Mouse (Mus musculus): Measurements from ENCODE around the gene Rab31. TPM values are rescaled to one million over a fixed set of nuclear protein-coding genes. Genes with fewer than 3 reads are reported as not detected.

The Rab31 gene
- total and polyA plus RNA-seq, 3 experiments = 0.79 to 2.8 (median 1.2) TPM

GRCm38 (mm10) chr17:65800451-65800850 is 27.9 kb upstream of the Rab31 start:
- Histone ChIP-seq H3K9me3 (replicated peaks; ENCODE audit: low read length) (no peaks in the 10 kb centered on the region), H3K27me3 (replicated peaks) (no peaks in the 10 kb centered on the region), H3K36me3 (replicated peaks in 1 of 2; ENCODE audit: control insufficient read depth in 1 of 2, insufficient read depth in 1 of 2, low read length in 1 of 2) (peaks cover 9 to 28% of the 10 kb centered on the region in 2 experiments), H3K27ac (ENCODE audit: insufficient read depth, low read depth) (no peak overlapping the region), H3K4me2 (ENCODE audit: insufficient read depth, low read depth, poor library complexity, severe bottlenecking) (no peak overlapping the region), H3K4me1 (ENCODE audit: control insufficient read depth in 1 of 2, insufficient read depth in 2 of 2) (peaks cover 3 to 48% of the 10 kb centered on the region in 2 experiments; a peak in 3 of 4 replicates), H3K4me3 (replicated peaks in 1 of 3; ENCODE audit: low read depth in 2 of 3, low read length in 2 of 3, poor library complexity in 1 of 3) (no peak overlapping the region), H3K9ac (ENCODE audit: insufficient read depth, low read depth) (no peak overlapping the region), H3K79me2 (replicated peaks; ENCODE audit: control insufficient read depth, extremely low read depth, insufficient read depth, poor library complexity, severe bottlenecking) (peaks cover 20% of the 10 kb centered on the region)
- dilution Hi-C loops (cut with MboI; ENCODE audit: extremely low pct_ligation_motif_present, extremely low pct_unique_long_range_greater_than_20kb, low sequenced_read_pairs) (no loop called here), in situ Hi-C loops (cut with MboI; ENCODE audit: low pct_ligation_motif_present, low pct_unique_long_range_greater_than_20kb, low sequenced_read_pairs) (no loop called here)
- DNase-seq (ENCODE audit: extremely low read depth) = no peak
- TF ChIP-seq POLR2AphosphoS2 (IDR thresholded peaks at IDR 0.05; ENCODE audit: low read depth, low read length) = no peak
- TF ChIP-seq ZMIZ1 (IDR thresholded peaks at IDR 0.05; ENCODE audit: low read depth, low read length) = no peak
- TF ChIP-seq CTCF (conservative IDR thresholded peaks at IDR 0.05 in 1 of 2, IDR thresholded peaks at IDR 0.05 in 1 of 2; ENCODE audit: low read depth in 2 of 2, low read length in 2 of 2) = no peak
- TF ChIP-seq MEF2A (IDR thresholded peaks at IDR 0.05; ENCODE audit: borderline replicate concordance, low read depth, low read length) = no peak
- TF ChIP-seq SMC3 (IDR thresholded peaks at IDR 0.05; ENCODE audit: low read depth, low read length) = no peak
- no peak for TF ChIP-seq MAZ (IDR thresholded peaks at IDR 0.05; ENCODE audit: low read depth, low read length)
- no peak for TF ChIP-seq MAX (IDR thresholded peaks at IDR 0.05; ENCODE audit: low read length)
- no peak for TF ChIP-seq ZKSCAN1 (IDR thresholded peaks at IDR 0.05; ENCODE audit: borderline replicate concordance, low read depth, low read length)
- no peak for TF ChIP-seq JUN (IDR thresholded peaks at IDR 0.05; ENCODE audit: insufficient read depth, low read depth, low read length)
- TF ChIP-seq NELFE (IDR thresholded peaks at IDR 0.05; ENCODE audit: low read depth, low read length) = no peak
- TF ChIP-seq POLR2A (IDR thresholded peaks at IDR 0.05; ENCODE audit: low read depth, low read length) = no peak
- TF ChIP-seq ZC3H11A (IDR thresholded peaks at IDR 0.05; ENCODE audit: low read depth, low read length) = no peak
- no peak for TF ChIP-seq RAD21 (IDR thresholded peaks at IDR 0.05; ENCODE audit: low read depth, low read length)
- no peak for TF ChIP-seq SIN3A (IDR thresholded peaks at IDR 0.05; ENCODE audit: low read length)
- no peak for TF ChIP-seq ETS1 (conservative IDR thresholded peaks at IDR 0.05; ENCODE audit: low read depth, low read length)
- TF ChIP-seq ELF1 (IDR thresholded peaks at IDR 0.05; ENCODE audit: low read depth, low read length) = no peak
- TF ChIP-seq BHLHE40 (IDR thresholded peaks at IDR 0.05; ENCODE audit: low read depth, low read length) = no peak

GRCm38 (mm10) chr17:65799353-65799752 is 26.8 kb upstream of the Rab31 start:
- peaks cover 6 to 35% of the 10 kb centered on the region in 2 experiments for H3K36me3 ChIP-seq (replicated peaks in 1 of 2; ENCODE audit: control insufficient read depth in 1 of 2, insufficient read depth in 1 of 2, low read length in 1 of 2)
- in situ Hi-C loops (cut with MboI; ENCODE audit: low pct_ligation_motif_present, low pct_unique_long_range_greater_than_20kb, low sequenced_read_pairs) = no loop called here
- H3K4me3 ChIP-seq (replicated peaks in 1 of 3; ENCODE audit: low read depth in 2 of 3, low read length in 2 of 3, poor library complexity in 1 of 3) = no peak overlapping the region
- peaks cover 5 to 56% of the 10 kb centered on the region in 2 experiments for H3K4me1 ChIP-seq (ENCODE audit: control insufficient read depth in 1 of 2, insufficient read depth in 2 of 2)
- peaks cover 27% of the 10 kb centered on the region for H3K79me2 ChIP-seq (replicated peaks; ENCODE audit: control insufficient read depth, extremely low read depth, insufficient read depth, poor library complexity, severe bottlenecking)
- no peak overlapping the region for H3K27ac ChIP-seq (ENCODE audit: insufficient read depth, low read depth)
- DNase-seq (ENCODE audit: extremely low read depth) = no peak
- H3K4me2 ChIP-seq (ENCODE audit: insufficient read depth, low read depth, poor library complexity, severe bottlenecking) = no peak overlapping the region
- no peaks in the 10 kb centered on the region for H3K9me3 ChIP-seq (replicated peaks; ENCODE audit: low read length)
- H3K27me3 ChIP-seq (replicated peaks) = no peaks in the 10 kb centered on the region
- dilution Hi-C loops (cut with MboI; ENCODE audit: extremely low pct_ligation_motif_present, extremely low pct_unique_long_range_greater_than_20kb, low sequenced_read_pairs) = no loop called here
- TF ChIP-seq UBTF (IDR thresholded peaks at IDR 0.05; ENCODE audit: low read depth, low read length) (no peak), ZNF384 (IDR thresholded peaks at IDR 0.05; ENCODE audit: low read depth, low read length) (no peak), MXI1 (IDR thresholded peaks at IDR 0.05; ENCODE audit: low read depth, low read length) (no peak), RCOR1 (conservative IDR thresholded peaks at IDR 0.05; ENCODE audit: low read depth, low read length) (no peak), SIN3A (IDR thresholded peaks at IDR 0.05; ENCODE audit: low read length) (no peak), ETS1 (conservative IDR thresholded peaks at IDR 0.05; ENCODE audit: low read depth, low read length) (no peak)
- no peak overlapping the region for H3K9ac ChIP-seq (ENCODE audit: insufficient read depth, low read depth)

All from CH12.LX (cell line).